17 mouse cellular contexts compared by ENCODE assay signal in the genomic region with DNA sequence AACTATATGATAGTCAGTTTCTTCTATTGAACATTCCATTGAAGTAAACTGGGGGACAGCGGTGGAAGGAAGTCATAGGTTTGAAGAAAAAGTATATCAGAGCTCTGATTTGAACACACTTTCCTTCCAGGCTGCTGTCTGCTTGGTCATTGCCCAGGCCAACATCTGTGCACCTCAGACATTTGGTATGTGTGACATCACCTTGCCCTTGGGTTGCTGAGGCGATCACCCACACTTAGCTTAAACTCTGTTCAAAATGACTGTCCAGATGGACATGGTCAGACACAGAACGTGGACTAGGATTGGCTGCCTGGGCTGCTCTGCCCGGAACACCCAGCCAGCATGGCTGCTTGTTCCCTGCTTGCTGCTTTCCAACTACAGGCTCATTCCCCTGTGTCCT. TPM values are rescaled to one million over a fixed set of nuclear protein-coding genes. Genes with fewer than 3 reads are reported as not detected.
A peak's percentile ranks its signal among the peaks of the same experiment; 100 is the strongest.
DNase-seq lines count a peak whose midpoint lies in the region; ATAC-seq and TF ChIP-seq lines count a peak whose summit lies in the region.
"Had no signal": no experiment of that assay in that cellular context is flagged by ENCODE, and none has a peak within 500 bp of the region (broad histone marks: within the 10 kb centered on the region; RNA-seq: fewer than 3 reads in every experiment).

No protein-coding gene starts in this region.

- H3K4me1 ChIP-seq in heart, embryonic 15.5 days (replicated peaks): peaks cover 16% of the 10 kb centered on the region
- no peaks in the 10 kb centered on the region for H3K4me1 ChIP-seq in embryonic facial prominence, embryonic 13.5 days
- H3K4me1 ChIP-seq in intestine, postnatal 0 days (replicated peaks; ENCODE audit: control insufficient read depth, insufficient read depth, low read length): no peaks in the 10 kb centered on the region
- no peaks in the 10 kb centered on the region for H3K4me1 ChIP-seq in liver, postnatal 0 days (ENCODE audit: insufficient read depth)
- H3K4me1 ChIP-seq in midbrain, postnatal 0 days (ENCODE audit: insufficient read depth, low read length): no peaks in the 10 kb centered on the region

- H3K4me3 ChIP-seq in heart, embryonic 15.5 days: no peak overlapping the region
- H3K4me3 ChIP-seq in embryonic facial prominence, embryonic 13.5 days: no peak overlapping the region
- no peak overlapping the region for H3K4me3 ChIP-seq in intestine, postnatal 0 days (ENCODE audit: low read depth, low read length)
- no peak overlapping the region for H3K4me3 ChIP-seq in liver, postnatal 0 days (ENCODE audit: low read depth, low read length)
- H3K4me3 ChIP-seq in midbrain, postnatal 0 days (ENCODE audit: low read depth, low read length): no peak overlapping the region
- H3K4me3 ChIP-seq: megakaryocyte, embryonic 14.5 days; neural tube, embryonic 15.5 days had no signal

- no peak overlapping the region for H3K4me2 ChIP-seq in heart, embryonic 15.5 days
- H3K4me2 ChIP-seq in embryonic facial prominence, embryonic 13.5 days: no peak overlapping the region
- H3K4me2 ChIP-seq in intestine, postnatal 0 days (replicated peaks; ENCODE audit: low read depth): no peak overlapping the region
- H3K4me2 ChIP-seq in liver, postnatal 0 days (ENCODE audit: low read depth, low read length): no peak overlapping the region
- H3K4me2 ChIP-seq in midbrain, postnatal 0 days (ENCODE audit: low read depth, low read length, poor library complexity, severe bottlenecking): no peak overlapping the region
- H3K4me2 ChIP-seq: hindbrain, embryonic 14.5 days; neural tube, embryonic 15.5 days had no signal

- H3K27ac ChIP-seq in heart, embryonic 15.5 days: peak overlapping the region; percentile 57
- 0 out of 2 replicates have a peak overlapping the region, but pooled peaks have one; percentile 11 for H3K27ac ChIP-seq in embryonic facial prominence, embryonic 13.5 days
- H3K27ac ChIP-seq in intestine, postnatal 0 days (ENCODE audit: low read depth, low read length): peak overlapping the region; percentile 71
- peak overlapping the region; percentile 90 for H3K27ac ChIP-seq in liver, postnatal 0 days (ENCODE audit: low read depth)
- H3K27ac ChIP-seq in midbrain, postnatal 0 days (ENCODE audit: low read depth, low read length): no peak overlapping the region
- H3K27ac ChIP-seq: hindbrain, embryonic 14.5 days; neural tube, embryonic 15.5 days had no signal

- 79% methylated on average over 4 of the region's 4 CpGs for WGBS in heart, embryonic 15.5 days
- WGBS in embryonic facial prominence, embryonic 13.5 days: 85% methylated on average over 4 of the region's 4 CpGs
- WGBS in intestine, postnatal 0 days: 85% methylated on average over 4 of the region's 4 CpGs
- 75% methylated on average over 4 of the region's 4 CpGs for WGBS in liver, postnatal 0 days (ENCODE audit: insufficient replicate concordance)
- 88% methylated on average over 4 of the region's 4 CpGs for WGBS in midbrain, postnatal 0 days

- no peak overlapping the region for H3K9ac ChIP-seq in heart, embryonic 15.5 days
- no peak overlapping the region for H3K9ac ChIP-seq in embryonic facial prominence, embryonic 13.5 days
- no peak overlapping the region for H3K9ac ChIP-seq in intestine, postnatal 0 days (ENCODE audit: low read depth, low read length)
- H3K9ac ChIP-seq in liver, postnatal 0 days (replicated peaks): peak overlapping the region; percentile 16; the same call in 1 of the 2 replicates
- no peak overlapping the region for H3K9ac ChIP-seq in midbrain, postnatal 0 days (replicated peaks; ENCODE audit: low read length, poor library complexity, severe bottlenecking)
- H3K9ac ChIP-seq: hindbrain, embryonic 14.5 days; neural tube, embryonic 15.5 days had no signal

- no peak for DNase-seq in heart, adult 18-20 months
- no peak for DNase-seq in liver, postnatal 0 days
- DNase-seq in midbrain, postnatal 0 days (ENCODE audit: low spot score): no peak
- DNase-seq: cerebellum, adult 11-12 months; gastrocnemius, postnatal 25 days; spleen, adult 18-20 months had no signal

- no peaks in the 10 kb centered on the region; the same call in 1 of the 2 replicates for H3K27me3 ChIP-seq in heart, embryonic 15.5 days
- H3K27me3 ChIP-seq in embryonic facial prominence, embryonic 13.5 days: peaks cover 6% of the 10 kb centered on the region; the same call in 1 of the 2 replicates
- no peaks in the 10 kb centered on the region for H3K27me3 ChIP-seq in intestine, postnatal 0 days (replicated peaks; ENCODE audit: control insufficient read depth, insufficient read depth, low read length)
- H3K27me3 ChIP-seq in liver, postnatal 0 days (ENCODE audit: insufficient read depth, low read length): no peaks in the 10 kb centered on the region
- no peaks in the 10 kb centered on the region for H3K27me3 ChIP-seq in midbrain, postnatal 0 days (ENCODE audit: insufficient read depth, low read length)
- H3K27me3 ChIP-seq: CH12.LX; neural tube, embryonic 15.5 days had no signal

- TF ChIP-seq EP300 in liver, postnatal 0 days (IDR thresholded peaks at IDR 0.05; ENCODE audit: low read depth): no peak

- no peak for TF ChIP-seq CTCF in intestine, postnatal 0 days (IDR thresholded peaks at IDR 0.05; ENCODE audit: low read depth)
- no peak for TF ChIP-seq CTCF in liver, postnatal 0 days (IDR thresholded peaks at IDR 0.05; ENCODE audit: low read depth)
- TF ChIP-seq CTCF in midbrain, postnatal 0 days (IDR thresholded peaks at IDR 0.05): no peak

- ATAC-seq in heart, embryonic 15.5 days (replicated peaks; ENCODE audit: insufficient number of reproducible peaks, insufficient read depth, low FRiP score, low read depth): no peak
- ATAC-seq in embryonic facial prominence, embryonic 13.5 days (ENCODE audit: insufficient number of reproducible peaks, insufficient read depth, low FRiP score, low TSS enrichment, low read depth): no peak
- ATAC-seq in intestine, postnatal 0 days: no peak; the same call in 1 of the 2 replicates
- peak; percentile 29 for ATAC-seq in liver, postnatal 0 days
- no peak for ATAC-seq in granulocyte monocyte progenitor cell, adult 5-6 weeks (replicated peaks; ENCODE audit: poor library complexity, severe bottlenecking)
- no peak for ATAC-seq in midbrain, postnatal 0 days (ENCODE audit: low FRiP score)

- no peaks in the 10 kb centered on the region for H3K36me3 ChIP-seq in heart, embryonic 15.5 days
- no peaks in the 10 kb centered on the region for H3K36me3 ChIP-seq in embryonic facial prominence, embryonic 13.5 days
- H3K36me3 ChIP-seq in intestine, postnatal 0 days (ENCODE audit: control insufficient read depth, insufficient read depth): no peaks in the 10 kb centered on the region
- H3K36me3 ChIP-seq in liver, postnatal 0 days (replicated peaks; ENCODE audit: insufficient read depth, low read length): no peaks in the 10 kb centered on the region
- H3K36me3 ChIP-seq in midbrain, postnatal 0 days (ENCODE audit: insufficient read depth, low read length): no peaks in the 10 kb centered on the region
- H3K36me3 ChIP-seq: neural tube, embryonic 15.5 days had no signal

- H3K9me3 ChIP-seq in heart, embryonic 15.5 days (replicated peaks): no peaks in the 10 kb centered on the region
- H3K9me3 ChIP-seq in embryonic facial prominence, embryonic 13.5 days: no peaks in the 10 kb centered on the region
- no peaks in the 10 kb centered on the region for H3K9me3 ChIP-seq in intestine, postnatal 0 days (ENCODE audit: control insufficient read depth)
- H3K9me3 ChIP-seq in liver, postnatal 0 days (ENCODE audit: low read length): no peaks in the 10 kb centered on the region
- no peaks in the 10 kb centered on the region for H3K9me3 ChIP-seq in midbrain, postnatal 0 days (ENCODE audit: low read length)
- H3K9me3 ChIP-seq: neural tube, embryonic 15.5 days had no signal

RNA-seq across cellular contexts. Expression of a gene that starts 4.1 kb away (rescaled TPM):
- 0.57 and 0.80 TPM in 2 replicates for polyA plus RNA-seq in heart, embryonic 15.5 days (2015; fragmentation: Nextera tagmentation; extraction: Ambion mirVana)
- total RNA-seq in heart, adult 18-20 months (2021): under 1 TPM; 0.25 to 0.59 TPM
- polyA plus RNA-seq in embryonic facial prominence, embryonic 13.5 days (2015; fragmentation: Nextera tagmentation; extraction: Ambion mirVana): 0.30 TPM in 1 of 2 replicates, not detected in the other
- polyA plus RNA-seq in intestine, postnatal 0 days (2015; fragmentation: Nextera tagmentation; extraction: Ambion mirVana): 106 and 109 TPM in 2 replicates
- polyA plus RNA-seq in liver, postnatal 0 days (2015; fragmentation: Nextera tagmentation; extraction: Ambion mirVana): 101 and 105 TPM in 2 replicates
- total RNA-seq in granulocyte monocyte progenitor cell, adult 5-6 weeks (2014; fragmentation: Nextera tagmentation): not detected in 2 replicates
- not detected in 2 replicates for total RNA-seq in granulocyte monocyte progenitor cell, adult 5-6 weeks (2017)
- not detected in 2 replicates for total RNA-seq in midbrain, postnatal 0 days (2014; rRNA removed)
- polyA plus RNA-seq in midbrain, postnatal 0 days (2015; fragmentation: Nextera tagmentation; extraction: Ambion mirVana): not detected in 2 replicates
- total RNA-seq: CH12.LX; common myeloid progenitor, adult 5-6 weeks; layer of hippocampus, postnatal 14 days had no signal
- polyA plus RNA-seq: neural tube, embryonic 15.5 days had no signal

RNA-seq across cellular contexts. Expression of a gene that starts 19.2 kb away (rescaled TPM):
- 13.6 and 16.6 TPM in 2 replicates for polyA plus RNA-seq in heart, embryonic 15.5 days (2015; fragmentation: Nextera tagmentation; extraction: Ambion mirVana)
- 10 to 100 TPM; 31.6 to 33.2 TPM for total RNA-seq in heart, adult 18-20 months (2021)
- polyA plus RNA-seq in embryonic facial prominence, embryonic 13.5 days (2015; fragmentation: Nextera tagmentation; extraction: Ambion mirVana): 22.9 and 25.2 TPM in 2 replicates
- 15.9 and 16.7 TPM in 2 replicates for polyA plus RNA-seq in intestine, postnatal 0 days (2015; fragmentation: Nextera tagmentation; extraction: Ambion mirVana)
- 21.7 and 22.6 TPM in 2 replicates for polyA plus RNA-seq in liver, postnatal 0 days (2015; fragmentation: Nextera tagmentation; extraction: Ambion mirVana)
- 27.4 and 32.9 TPM in 2 replicates for total RNA-seq in granulocyte monocyte progenitor cell, adult 5-6 weeks (2014; fragmentation: Nextera tagmentation)
- 26.8 and 32.7 TPM in 2 replicates for total RNA-seq in granulocyte monocyte progenitor cell, adult 5-6 weeks (2017)
- 21.7 and 25.7 TPM in 2 replicates for total RNA-seq in midbrain, postnatal 0 days (2014; rRNA removed)
- 8.9 and 9.2 TPM in 2 replicates for polyA plus RNA-seq in midbrain, postnatal 0 days (2015; fragmentation: Nextera tagmentation; extraction: Ambion mirVana)

RNA-seq across cellular contexts. Expression of a gene that starts 48.4 kb away (rescaled TPM):
- 3.7 and 4.8 TPM in 2 replicates for polyA plus RNA-seq in heart, embryonic 15.5 days (2015; fragmentation: Nextera tagmentation; extraction: Ambion mirVana)
- 10 to 100 TPM; 22.8 to 23.4 TPM for total RNA-seq in heart, adult 18-20 months (2021)
- 3.8 and 4.2 TPM in 2 replicates for polyA plus RNA-seq in embryonic facial prominence, embryonic 13.5 days (2015; fragmentation: Nextera tagmentation; extraction: Ambion mirVana)
- 3.3 and 3.9 TPM in 2 replicates for polyA plus RNA-seq in intestine, postnatal 0 days (2015; fragmentation: Nextera tagmentation; extraction: Ambion mirVana)
- 2.7 TPM in 2 replicates for polyA plus RNA-seq in liver, postnatal 0 days (2015; fragmentation: Nextera tagmentation; extraction: Ambion mirVana)
- total RNA-seq in granulocyte monocyte progenitor cell, adult 5-6 weeks (2014; fragmentation: Nextera tagmentation): 6.9 and 10.2 TPM in 2 replicates
- total RNA-seq in granulocyte monocyte progenitor cell, adult 5-6 weeks (2017): 4.3 and 9.2 TPM in 2 replicates
- total RNA-seq in midbrain, postnatal 0 days (2014; rRNA removed): 18.2 and 20.5 TPM in 2 replicates
- 7.0 and 7.2 TPM in 2 replicates for polyA plus RNA-seq in midbrain, postnatal 0 days (2015; fragmentation: Nextera tagmentation; extraction: Ambion mirVana)

RNA-seq across cellular contexts. Expression of a gene that starts 51.0 kb away (rescaled TPM):
- 14.1 and 19.7 TPM in 2 replicates for polyA plus RNA-seq in heart, embryonic 15.5 days (2015; fragmentation: Nextera tagmentation; extraction: Ambion mirVana)
- total RNA-seq in heart, adult 18-20 months (2021): 1 to 10 TPM; 6.6 to 8.1 TPM
- 14.2 and 15.1 TPM in 2 replicates for polyA plus RNA-seq in embryonic facial prominence, embryonic 13.5 days (2015; fragmentation: Nextera tagmentation; extraction: Ambion mirVana)
- polyA plus RNA-seq in intestine, postnatal 0 days (2015; fragmentation: Nextera tagmentation; extraction: Ambion mirVana): 13.4 and 15.7 TPM in 2 replicates
- polyA plus RNA-seq in liver, postnatal 0 days (2015; fragmentation: Nextera tagmentation; extraction: Ambion mirVana): 6.3 and 7.4 TPM in 2 replicates
- total RNA-seq in granulocyte monocyte progenitor cell, adult 5-6 weeks (2014; fragmentation: Nextera tagmentation): 11.5 and 12.8 TPM in 2 replicates
- total RNA-seq in granulocyte monocyte progenitor cell, adult 5-6 weeks (2017): 8.7 and 11.1 TPM in 2 replicates
- 26.9 and 27.0 TPM in 2 replicates for total RNA-seq in midbrain, postnatal 0 days (2014; rRNA removed)
- polyA plus RNA-seq in midbrain, postnatal 0 days (2015; fragmentation: Nextera tagmentation; extraction: Ambion mirVana): 17.6 and 19.7 TPM in 2 replicates

RNA-seq across cellular contexts. Expression of a gene that starts 57.0 kb away (rescaled TPM):
- 0.27 TPM in 1 of 2 replicates, not detected in the other for polyA plus RNA-seq in heart, embryonic 15.5 days (2015; fragmentation: Nextera tagmentation; extraction: Ambion mirVana)
- total RNA-seq in heart, adult 18-20 months (2021): under 1 TPM in 1 of 2 experiments, not detected in 1; 0.92 TPM
- polyA plus RNA-seq in embryonic facial prominence, embryonic 13.5 days (2015; fragmentation: Nextera tagmentation; extraction: Ambion mirVana): not detected in 2 replicates
- polyA plus RNA-seq in intestine, postnatal 0 days (2015; fragmentation: Nextera tagmentation; extraction: Ambion mirVana): not detected in 2 replicates
- polyA plus RNA-seq in liver, postnatal 0 days (2015; fragmentation: Nextera tagmentation; extraction: Ambion mirVana): not detected in 2 replicates
- 6.8 and 15.2 TPM in 2 replicates for total RNA-seq in granulocyte monocyte progenitor cell, adult 5-6 weeks (2014; fragmentation: Nextera tagmentation)
- total RNA-seq in granulocyte monocyte progenitor cell, adult 5-6 weeks (2017): 9.5 and 11.3 TPM in 2 replicates
- total RNA-seq in midbrain, postnatal 0 days (2014; rRNA removed): 2.7 and 12.7 TPM in 2 replicates
- not detected in 2 replicates for polyA plus RNA-seq in midbrain, postnatal 0 days (2015; fragmentation: Nextera tagmentation; extraction: Ambion mirVana)
- polyA plus RNA-seq: hindbrain, embryonic 14.5 days; lung, postnatal 0 days; neural tube, embryonic 15.5 days had no signal

Comparison
In these comparisons a context has a peak if more than half of its experiments do, and no peak if none do; other contexts are left out.
1. RNA of a gene that starts 4.1 kb away (polyA plus RNA-seq): 106 to 109 TPM in intestine, postnatal 0 days and 101 to 105 TPM in liver, postnatal 0 days; 0.57 to 0.80 TPM in heart, embryonic 15.5 days, not detected in midbrain, postnatal 0 days and 0.30 TPM in embryonic facial prominence, embryonic 13.5 days; every median in the first group is over 10 times any median in the second.